Mouse (Mus musculus) G1E (cell line): ENCODE measurements around the gene Leo1. TPM values are rescaled to one million over a fixed set of nuclear protein-coding genes. Genes with fewer than 3 reads are reported as not detected.

ENCODE experiments used
- ATAC-seq: 2 replicates; pipeline ENCODE4 v1.8.0; 2016; ENCODE audit warnings: mild to moderate bottlenecking; ENCODE audit not compliant: insufficient number of reproducible peaks, poor library complexity, low FRiP score, severe bottlenecking; ENCODE audit errors: extremely low read depth
- DNase-seq: peaks from one replicate; pipeline ENCODE4 v3.0.0; 2012; ENCODE audit warnings: low spot score
- H3K27me3 ChIP-seq: 2 replicates; pipeline ENCODE4 v1.6.1; 2012; ENCODE audit warnings: mild to moderate bottlenecking, low read length, inconsistent platforms; ENCODE audit not compliant: insufficient read depth
- H3K36me3 ChIP-seq: replicated peaks from 2 replicates; pipeline ENCODE3; 2012; ENCODE audit warnings: mild to moderate bottlenecking, inconsistent platforms
- H3K4me1 ChIP-seq: 2 replicates; pipeline ENCODE4 v1.6.1; 2012; ENCODE audit warnings: low read depth, low read length, inconsistent platforms, mixed read lengths; ENCODE audit not compliant: insufficient read depth
- H3K4me3 ChIP-seq: 2 replicates; pipeline ENCODE4 v1.5.1; 2012; ENCODE audit warnings: low read depth, mild to moderate bottlenecking, inconsistent platforms, low read length, moderate library complexity, mixed read lengths
- H3K9me3 ChIP-seq: replicated peaks from 2 replicates; pipeline ENCODE4 v1.6.1; 2012; ENCODE audit warnings: inconsistent platforms
- CTCF ChIP-seq: IDR thresholded peaks from 2 replicates; pipeline ENCODE4 v1.5.1; 2012; ENCODE audit warnings: low read depth, low read length, inconsistent platforms, mixed read lengths
- GATA1 ChIP-seq: IDR thresholded peaks from 2 replicates; pipeline ENCODE4 v1.6.1; 2012; ENCODE audit warnings: borderline replicate concordance, low read length, inconsistent platforms, mixed read lengths
- GATA2 ChIP-seq: IDR thresholded peaks from 2 replicates; pipeline ENCODE4 v1.6.1; 2012; ENCODE audit warnings: low read depth, low read length, inconsistent platforms, borderline replicate concordance
- POLR2AphosphoS5 ChIP-seq: IDR thresholded peaks from 2 replicates; pipeline ENCODE4 v1.6.1; 2012; ENCODE audit warnings: low read depth, low read length, inconsistent platforms; ENCODE audit not compliant: insufficient replicate concordance
- TAL1 ChIP-seq: conservative IDR thresholded peaks from 2 replicates; pipeline ENCODE4 v1.6.1; 2012; ENCODE audit warnings: low read depth, low read length, inconsistent platforms, mixed read lengths
- polyA plus RNA-seq: library from polyadenylated mRNA; stranded (reverse); fragments of >175 nt; gene quantifications from 2 replicates; pipeline ENCODE4 v1.2.3, GENCODE M21; 2012
- total RNA-seq, 2 experiments: library from RNA; stranded (forward) in 1 of 2; stranded (reverse) in 1 of 2; fragments of 200-1000 nt in 1 of 2; fragments of >200 nt in 1 of 2; fragmentation: Nextera tagmentation in 1 of 2; gene quantifications; 2 replicates each; pipeline ENCODE4 v1.2.3; 2014 to 2017

Gene Leo1
- total and polyA plus RNA-seq, 3 experiments: 14.4 to 48.3 (median 21.1) TPM

DNA sequence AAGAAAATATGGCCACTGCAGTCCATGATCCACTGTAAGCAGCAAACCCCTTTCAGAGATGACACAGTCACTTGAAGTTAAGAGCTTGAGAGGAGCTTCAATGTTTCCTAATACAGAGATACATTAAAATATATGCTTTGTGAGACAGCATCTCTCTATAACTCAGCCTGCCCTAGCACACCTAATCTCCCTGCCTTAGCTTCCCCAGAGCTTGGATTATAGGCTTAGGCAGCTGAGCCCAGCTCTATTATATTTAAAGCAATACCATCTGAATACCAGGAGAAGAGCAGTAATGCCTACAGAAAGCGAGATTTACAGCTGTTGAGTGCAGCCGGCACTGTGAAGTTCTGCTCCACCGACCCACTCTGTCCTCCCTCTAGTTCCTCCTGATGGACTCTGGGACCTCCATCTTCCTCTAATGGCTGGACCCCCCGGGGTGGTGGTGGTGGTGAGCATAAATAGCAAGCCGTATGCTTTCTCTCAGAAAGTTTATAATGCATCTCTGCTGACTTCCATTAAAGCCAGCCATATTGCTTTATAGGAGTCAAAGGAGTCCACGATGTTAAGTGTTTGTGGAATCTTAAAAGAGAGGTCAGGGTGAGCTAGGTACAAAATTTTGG, 30.3 kb upstream of the Leo1 start:
- peaks cover 54% of the 10 kb centered on the region for H3K4me1 ChIP-seq
- no peak for TF ChIP-seq CTCF
- no peak for TF ChIP-seq GATA1
- no peak for TF ChIP-seq POLR2AphosphoS5
- no peak for TF ChIP-seq GATA2
- TF ChIP-seq TAL1: no peak
- DNase-seq (no peak), ATAC-seq (no peak)
- H3K4me3 ChIP-seq: peak overlapping the region; percentile 29; the same call in 1 of the 2 replicates
- no peaks in the 10 kb centered on the region for H3K27me3 ChIP-seq
- H3K36me3 ChIP-seq: peaks cover 10% of the 10 kb centered on the region
- H3K9me3 ChIP-seq: no peaks in the 10 kb centered on the region

- ATAC-seq: peak; percentile 16
- TF ChIP-seq GATA2 (no peak), CTCF (no peak), TAL1 (no peak), GATA1 (no peak), POLR2AphosphoS5 (no peak)
- Histone ChIP-seq H3K9me3 (no peaks in the 10 kb centered on the region), H3K4me3 (no peak overlapping the region; the same call in 1 of the 2 replicates), H3K27me3 (no peaks in the 10 kb centered on the region), H3K4me1 (peaks cover 48% of the 10 kb centered on the region), H3K36me3 (peaks cover 5% of the 10 kb centered on the region)
- peak; percentile 29 for DNase-seq
These were observed 29.7 kb upstream of the Leo1 start for GRCm38 (mm10) chr9:75411584-75411983.

DNA sequence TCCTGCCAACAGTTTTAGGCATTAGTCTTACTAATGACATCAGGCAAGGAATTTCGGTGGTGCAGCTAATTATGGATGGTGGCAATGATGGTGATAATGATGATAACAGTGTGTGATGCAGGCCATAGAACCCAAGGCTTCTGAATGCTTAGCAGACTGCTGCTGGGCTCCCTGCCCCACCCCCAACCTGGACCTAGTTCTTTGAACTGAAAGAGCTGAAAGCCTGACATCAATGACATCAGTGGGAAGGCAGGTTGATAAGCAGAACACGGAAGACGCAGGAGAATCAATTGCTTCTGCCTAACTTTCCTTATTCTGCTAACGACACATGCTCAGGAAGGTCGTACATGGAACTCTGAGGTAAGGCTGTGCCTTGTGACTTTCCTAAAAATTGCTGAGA, 28.1 kb upstream of the Leo1 start:
- Histone ChIP-seq H3K4me1 (peaks cover 47% of the 10 kb centered on the region), H3K9me3 (no peaks in the 10 kb centered on the region), H3K36me3 (no peaks in the 10 kb centered on the region), H3K27me3 (peaks cover 12% of the 10 kb centered on the region), H3K4me3 (no peak overlapping the region)
- TF ChIP-seq TAL1 (no peak), POLR2AphosphoS5 (no peak), GATA1 (no peak), GATA2 (no peak), CTCF (no peak)
- ATAC-seq (no peak), DNase-seq (no peak)

DNA sequence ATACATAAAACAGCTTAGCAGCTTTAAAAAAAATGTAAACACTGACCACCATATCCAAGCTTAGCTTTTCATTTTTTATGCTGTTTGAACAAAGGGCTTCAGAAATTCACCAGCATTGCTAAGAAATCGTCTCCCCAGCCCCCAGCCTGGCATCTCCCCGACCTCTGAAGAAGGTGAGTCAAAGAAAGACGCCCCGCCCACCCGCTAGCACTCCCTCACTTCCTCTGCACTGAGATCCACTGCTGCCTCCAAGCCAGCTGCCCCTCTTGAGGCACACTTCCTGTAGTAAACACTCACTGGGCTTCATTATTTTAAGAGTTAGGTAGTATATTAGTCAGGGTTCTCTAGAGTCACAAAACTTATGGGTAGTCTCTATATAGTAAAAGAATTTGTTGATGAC, 27.1 kb upstream of the Leo1 start:
- no peaks in the 10 kb centered on the region for H3K36me3 ChIP-seq
- H3K4me1 ChIP-seq: peaks cover 43% of the 10 kb centered on the region
- H3K9me3 ChIP-seq: no peaks in the 10 kb centered on the region
- ATAC-seq (0 out of 2 replicates have a peak, but pooled peaks have one; percentile 10), DNase-seq (no peak)
- no peak overlapping the region for H3K4me3 ChIP-seq
- peaks cover 18% of the 10 kb centered on the region for H3K27me3 ChIP-seq
- TF ChIP-seq TAL1: no peak
- no peak for TF ChIP-seq POLR2AphosphoS5
- no peak for TF ChIP-seq GATA1
- TF ChIP-seq CTCF: no peak
- TF ChIP-seq GATA2: no peak

GRCm38 (mm10) chr9:75422251-75422691, 19.1 kb upstream of the Leo1 start:
- Histone ChIP-seq H3K27me3 (peaks cover 72% of the 10 kb centered on the region), H3K9me3 (no peaks in the 10 kb centered on the region), H3K36me3 (no peaks in the 10 kb centered on the region), H3K4me3 (no peak overlapping the region), H3K4me1 (peaks cover 8% of the 10 kb centered on the region)
- no peak for DNase-seq
- TF ChIP-seq GATA1: no peak
- no peak for TF ChIP-seq CTCF
- TF ChIP-seq TAL1: no peak
- no peak for ATAC-seq

- H3K36me3 ChIP-seq: no peaks in the 10 kb centered on the region
- no peak overlapping the region for H3K4me3 ChIP-seq
- H3K27me3 ChIP-seq: peaks cover 65% of the 10 kb centered on the region
- H3K4me1 ChIP-seq: peaks cover 16% of the 10 kb centered on the region
- TF ChIP-seq GATA1: no peak
- TF ChIP-seq POLR2AphosphoS5: no peak
- no peak for TF ChIP-seq CTCF
- H3K9me3 ChIP-seq: no peaks in the 10 kb centered on the region
- no peak for DNase-seq
- ATAC-seq: no peak
These were observed 17.6 kb upstream of the Leo1 start for GRCm38 (mm10) chr9:75423683-75424082.
